Mouse (Mus musculus) brain, embryonic 14.5 days (tissue): ENCODE measurements at regions not wholly inside any gene's neighbourhood (a gene's known extent, or its start where the extent isn't known, plus 50 kb on each side); places are given as distances from the start of the nearest gene placed in this dataset.

Experiments used
- CTCF ChIP-seq: fragments of 200-500 bp; IDR thresholded peaks from 2 replicates; pipeline ENCODE4 v1.5.1; 2012; ENCODE audit warnings: inconsistent platforms, mild to moderate bottlenecking, moderate library complexity, borderline replicate concordance; ENCODE audit not compliant: insufficient read depth, insufficient read length; ENCODE audit errors: extremely low read depth
- POLR2A ChIP-seq: fragments of 200-500 bp; IDR thresholded peaks from 2 replicates; pipeline ENCODE4 v1.6.1; 2012; ENCODE audit warnings: mild to moderate bottlenecking, inconsistent platforms, borderline replicate concordance; ENCODE audit not compliant: poor library complexity, insufficient read depth, insufficient read length, severe bottlenecking; ENCODE audit errors: extremely low read depth

GRCm38 (mm10) chr2:159986719-159987118, 347.2 kb downstream of the Gm826 start:
- TF ChIP-seq CTCF (no peak), POLR2A (no peak)
